Mouse (Mus musculus): Measurements from ENCODE around the gene Gstp2. TPM values are rescaled to one million over a fixed set of nuclear protein-coding genes. Genes with fewer than 3 reads are reported as not detected.

Gene Gstp2
- total RNA-seq, 2 experiments from 2014 or later = 39.5 to 52.8 TPM

DNA sequence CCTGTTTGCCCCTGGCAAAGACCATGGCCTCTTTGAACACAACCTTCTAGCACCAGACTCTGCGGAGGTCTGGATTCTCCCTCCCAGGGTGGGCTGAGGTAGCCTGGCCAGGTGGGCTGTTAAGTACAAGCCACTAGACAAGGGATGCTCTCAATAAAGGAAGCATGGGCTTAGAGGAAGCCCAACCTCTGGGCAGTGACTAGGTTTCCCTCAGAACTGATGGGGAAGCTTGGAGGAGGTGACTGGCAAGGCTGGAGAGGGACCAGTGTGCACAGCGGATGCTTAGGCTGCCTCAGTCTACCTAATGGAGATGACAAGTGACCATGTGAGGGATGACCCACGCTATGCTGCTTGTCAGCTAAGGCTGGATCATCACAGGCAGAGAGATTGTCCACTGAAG is 53.9 kb downstream of the Gstp2 start:
- no peak overlapping the region for H3K27ac ChIP-seq
- no peak for TF ChIP-seq CTCF (IDR thresholded peaks at IDR 0.05)
- no peak for DNase-seq (ENCODE audit: extremely low spot score in 1 of 2, low spot score in 2 of 2)
- H3K4me3 ChIP-seq = no peak overlapping the region
- intact Hi-C loops (cut with DNase I) = no loop called here

- TF ChIP-seq CTCF (IDR thresholded peaks at IDR 0.05) = no peak
- no peak for DNase-seq (ENCODE audit: extremely low spot score in 1 of 2, low spot score in 2 of 2)
- H3K4me3 ChIP-seq = no peak overlapping the region
- intact Hi-C loops (cut with DNase I) = no loop called here
- H3K27ac ChIP-seq = no peak overlapping the region
These were observed 54.3 kb downstream of the Gstp2 start for GRCm38 (mm10) chr19:3991562-3991961.

DNA sequence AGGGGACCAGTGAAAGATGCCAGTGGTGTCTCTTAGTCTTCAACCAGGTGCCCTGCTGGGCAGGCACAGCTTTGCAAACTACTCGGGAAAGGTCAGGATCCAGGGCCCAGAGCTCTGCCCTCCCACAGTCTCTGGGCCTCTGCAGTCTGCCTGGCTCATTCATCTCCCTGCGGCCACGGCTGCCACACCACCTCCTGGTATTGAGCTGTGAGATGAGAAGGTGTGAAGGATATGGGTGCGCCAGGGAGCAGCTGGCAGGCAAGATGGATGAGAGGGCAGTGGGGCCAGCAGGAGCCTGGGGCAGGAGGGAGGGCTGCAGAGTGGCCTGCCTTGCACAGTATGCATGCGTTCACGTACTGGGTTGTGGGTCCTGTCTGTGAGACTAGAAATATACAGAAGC is 55.0 kb downstream of the Gstp2 start:
- no peak for DNase-seq (ENCODE audit: extremely low spot score in 1 of 2, low spot score in 2 of 2)
- no peak overlapping the region for H3K27ac ChIP-seq
- intact Hi-C loops (cut with DNase I) = no loop called here
- no peak overlapping the region for H3K4me3 ChIP-seq
- TF ChIP-seq CTCF (IDR thresholded peaks at IDR 0.05) = no peak

Other genes starting within 250 kb of the Gstp2 start
- gene Chka, start 194.2 kb downstream of the Gstp2 start, total RNA-seq (2021) = 100 to 1,000 TPM in 1 of 2 experiments, 10 to 100 TPM in 1; 96.7 to 120 TPM
- gene Tcirg1, start 138.9 kb downstream of the Gstp2 start, total RNA-seq (2021) = 10 to 100 TPM; 14.9 to 20.1 TPM
- 100 to 1,000 TPM; 129 to 133 TPM for gene Ndufs8, start 133.2 kb downstream of the Gstp2 start, total RNA-seq (2021)
- 1 to 10 TPM; 2.3 to 3.3 TPM for gene Aldh3b1, start 116.2 kb downstream of the Gstp2 start, total RNA-seq (2021)
- gene Unc93b1, start 110.8 kb downstream of the Gstp2 start, total RNA-seq (2021) = 10 to 100 TPM; 12.9 to 16.3 TPM
- under 1 TPM in 1 of 2 experiments, not detected in 1; 0.11 TPM for gene Aldh3b3, start 87.4 kb downstream of the Gstp2 start, total RNA-seq (2021)
- gene Aldh3b2, start 73.7 kb downstream of the Gstp2 start, total RNA-seq (2021) = 1 to 10 TPM in 1 of 2 experiments, under 1 TPM in 1; 0.93 to 1.5 TPM
- gene Acy3, start 59.5 kb downstream of the Gstp2 start, total RNA-seq (2021) = 1 to 10 TPM; 3.3 to 4.1 TPM
- gene Tbx10, start 53.3 kb downstream of the Gstp2 start, total RNA-seq (2021) = not detected
- gene Nudt8, start 45.4 kb downstream of the Gstp2 start, total RNA-seq (2021) = 10 to 100 TPM in 1 of 2 experiments, 1 to 10 TPM in 1; 8.3 to 10.2 TPM
- gene Gm49405, start 45.4 kb downstream of the Gstp2 start, total RNA-seq (2021) = 1 to 10 TPM; 1.8 TPM
- 1 to 10 TPM; 4.8 to 5.9 TPM for gene Doc2g, start 42.7 kb downstream of the Gstp2 start, total RNA-seq (2021)
- 100 to 1,000 TPM; 242 to 257 TPM for gene Ndufv1, start 33.2 kb downstream of the Gstp2 start, total RNA-seq (2021)
- gene Gstp1, start 8.0 kb downstream of the Gstp2 start, total RNA-seq (2021) = 100 to 1,000 TPM; 299 to 324 TPM
- gene Gstp3, start 13.5 kb upstream of the Gstp2 start, total RNA-seq (2021) = not detected
- gene Cabp2, start 35.6 kb upstream of the Gstp2 start, total RNA-seq (2021) = not detected
- gene Cdk2ap2, start 51.2 kb upstream of the Gstp2 start, total RNA-seq (2021) = 10 to 100 TPM; 28.4 to 32.5 TPM
- 100 to 1,000 TPM; 217 to 229 TPM for gene Pitpnm1, start 54.0 kb upstream of the Gstp2 start, total RNA-seq (2021)
- 100 to 1,000 TPM; 118 to 125 TPM for gene Aip, start 79.8 kb upstream of the Gstp2 start, total RNA-seq (2021)
- not detected for gene Gpr152, start 93.8 kb upstream of the Gstp2 start, total RNA-seq (2021)
- under 1 TPM in 1 of 2 experiments, not detected in 1; 0.26 TPM for gene Cabp4, start 98.0 kb upstream of the Gstp2 start, total RNA-seq (2021)
- gene Coro1b, start 102.6 kb upstream of the Gstp2 start, total RNA-seq (2021) = 10 to 100 TPM; 72.6 to 82.2 TPM
- 1 to 10 TPM; 1.2 to 1.7 TPM for gene Ptprcap, start 107.6 kb upstream of the Gstp2 start, total RNA-seq (2021)
- gene Rps6kb2, start 117.3 kb upstream of the Gstp2 start, total RNA-seq (2021) = 10 to 100 TPM; 34.0 to 46.8 TPM
- 1 to 10 TPM; 6.9 to 7.3 TPM for gene Carns1, start 129.5 kb upstream of the Gstp2 start, total RNA-seq (2021)
- 1 to 10 TPM; 1.4 to 1.5 TPM for gene Tbc1d10c, start 145.3 kb upstream of the Gstp2 start, total RNA-seq (2021)
- 100 to 1,000 TPM; 293 to 306 TPM for gene Ppp1ca, start 146.0 kb upstream of the Gstp2 start, total RNA-seq (2021)
- 10 to 100 TPM in 1 of 2 experiments, 1 to 10 TPM in 1; 8.7 to 10.1 TPM for gene Rad9a, start 155.6 kb upstream of the Gstp2 start, total RNA-seq (2021)
- gene Clcf1, start 168.2 kb upstream of the Gstp2 start, total RNA-seq (2021) = 1 to 10 TPM; 1.3 to 2.1 TPM
- gene AC109138.7, start 168.3 kb upstream of the Gstp2 start, total RNA-seq (2021) = not detected
- 10 to 100 TPM; 15.4 to 17.6 TPM for gene Pold4, start 185.9 kb upstream of the Gstp2 start, total RNA-seq (2021)
- 10 to 100 TPM; 60.9 to 72.6 TPM for gene Ssh3, start 223.2 kb upstream of the Gstp2 start, total RNA-seq (2021)
- gene Ankrd13d, start 237.1 kb upstream of the Gstp2 start, total RNA-seq (2021) = 10 to 100 TPM; 68.7 to 75.0 TPM

Data from left cerebral cortex, adult 2 months (tissue).